Mouse (Mus musculus) adrenal gland, postnatal 0 days (tissue): Measurements from ENCODE around the gene Gm36028. TPM values are rescaled to one million over a fixed set of nuclear protein-coding genes. Genes with fewer than 3 reads are reported as not detected.

Experiments used
- polyA plus RNA-seq: library from polyadenylated mRNA; unstranded; fragments of >200 nt; fragmentation: Nextera tagmentation; extraction: Ambion mirVana; gene quantifications from 2 replicates; pipeline ENCODE4 v1.2.1, GENCODE M21; 2015

Gene Gm36028
- not detected in 2 replicates for polyA plus RNA-seq

DNA sequence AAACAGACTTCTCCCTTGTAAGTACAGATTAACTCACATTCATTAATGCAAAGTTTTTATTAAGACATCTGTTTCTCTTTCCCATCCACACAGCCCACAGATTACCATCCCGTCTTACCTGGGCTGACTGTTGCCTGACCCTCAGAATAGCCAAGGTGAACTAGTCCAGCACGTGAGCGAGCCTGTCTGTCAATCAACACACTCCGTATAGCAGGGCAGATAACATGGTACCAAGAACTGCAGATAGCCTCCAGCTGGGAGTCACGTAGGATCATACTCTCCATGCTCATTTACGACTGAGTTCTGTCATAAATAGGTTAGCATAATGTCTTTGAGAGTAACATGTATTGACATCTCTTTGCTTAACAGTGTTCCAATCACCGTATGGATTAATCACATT is at the start of gene Gm36028:
Gm36028 (minus strand) TSS at position 118 of the 400 bp plus-strand sequence.

GRCm38 (mm10) chr16:37867791-37868505 is 7.0 kb upstream of the Gm36028 start, which contains the start of gene Lrrc58:
Gene Lrrc58, plus strand, starts transcription at chr16:37868389.

Other genes starting within 250 kb of the Gm36028 start
- gene Ndufb4, start 206.7 kb downstream of the Gm36028 start, polyA plus RNA-seq, result 216 and 340 TPM in 2 replicates
- gene Fstl1, start 84.3 kb downstream of the Gm36028 start, polyA plus RNA-seq, result 271 and 323 TPM in 2 replicates
- gene Lrrc58, start 7.2 kb upstream of the Gm36028 start, polyA plus RNA-seq, result 38.6 and 48.9 TPM in 2 replicates
- 0.33 and 0.43 TPM in 2 replicates for gene Gpr156, start 55.4 kb upstream of the Gm36028 start, polyA plus RNA-seq
- 39.7 and 41.9 TPM in 2 replicates for gene Gsk3b, start 227.9 kb upstream of the Gm36028 start, polyA plus RNA-seq